Mouse (Mus musculus) ovary, postnatal 10 days (tissue): Measurements from ENCODE around the gene Rp9.
A peak's percentile ranks its signal among the peaks of the same experiment; 100 is the strongest.
"Not testable (repeated sequence)": the region's sequence is repeated elsewhere in the genome, so short reads cannot be mapped to it uniquely, and the experiment has no call there.

ENCODE experiments used
- DNase-seq: peaks from one replicate; pipeline ENCODE4 v3.0.0; 2022; ENCODE audit warnings: low spot score

The Rp9 gene

DNA sequence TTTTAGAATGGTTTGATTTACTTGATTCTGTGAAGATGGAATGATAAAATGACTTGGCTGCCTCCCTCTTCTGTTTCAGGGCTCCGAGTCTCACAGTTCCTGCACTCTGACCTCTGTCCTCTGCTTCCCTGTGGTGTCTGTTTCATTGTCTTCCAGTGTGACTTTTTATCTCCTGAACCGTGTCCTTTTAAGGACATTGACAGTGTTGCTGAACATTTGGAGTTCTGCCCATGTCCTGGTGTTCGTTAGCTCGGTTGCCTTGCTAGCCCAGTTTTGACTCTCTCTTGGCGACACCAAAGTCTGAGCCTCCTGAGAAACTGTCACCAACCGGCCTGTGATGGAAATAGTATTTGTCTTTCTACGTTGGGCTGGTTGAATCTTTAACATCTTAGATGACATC lies 49.1 kb downstream of the Rp9 start:
- DNase-seq = no peak

DNA sequence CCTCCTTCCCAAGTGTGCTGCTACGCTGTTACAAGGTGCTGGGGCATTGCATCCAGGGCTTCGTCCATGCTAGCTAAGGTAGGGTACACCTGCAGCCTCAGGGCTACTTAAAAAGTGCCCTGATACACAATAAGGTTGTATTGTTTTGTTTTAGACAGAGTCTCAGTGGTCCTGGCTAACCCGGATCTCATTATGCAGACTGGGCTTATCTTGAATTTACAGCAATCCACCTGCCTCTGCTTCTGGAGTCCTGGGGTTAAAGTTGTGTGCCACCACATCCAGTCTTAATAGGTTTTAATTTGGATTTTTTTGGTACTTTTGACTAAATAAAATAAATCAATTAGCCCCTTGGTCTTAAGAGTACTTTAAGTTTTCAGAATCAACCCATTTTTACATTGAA lies 49.7 kb downstream of the Rp9 start:
- DNase-seq = no peak

GRCm38 (mm10) chr9:22417547-22417946 lies 52.0 kb downstream of the Rp9 start:
- no peak for DNase-seq

GRCm38 (mm10) chr9:22416187-22416586 lies 53.4 kb downstream of the Rp9 start:
- DNase-seq = no peak

DNA sequence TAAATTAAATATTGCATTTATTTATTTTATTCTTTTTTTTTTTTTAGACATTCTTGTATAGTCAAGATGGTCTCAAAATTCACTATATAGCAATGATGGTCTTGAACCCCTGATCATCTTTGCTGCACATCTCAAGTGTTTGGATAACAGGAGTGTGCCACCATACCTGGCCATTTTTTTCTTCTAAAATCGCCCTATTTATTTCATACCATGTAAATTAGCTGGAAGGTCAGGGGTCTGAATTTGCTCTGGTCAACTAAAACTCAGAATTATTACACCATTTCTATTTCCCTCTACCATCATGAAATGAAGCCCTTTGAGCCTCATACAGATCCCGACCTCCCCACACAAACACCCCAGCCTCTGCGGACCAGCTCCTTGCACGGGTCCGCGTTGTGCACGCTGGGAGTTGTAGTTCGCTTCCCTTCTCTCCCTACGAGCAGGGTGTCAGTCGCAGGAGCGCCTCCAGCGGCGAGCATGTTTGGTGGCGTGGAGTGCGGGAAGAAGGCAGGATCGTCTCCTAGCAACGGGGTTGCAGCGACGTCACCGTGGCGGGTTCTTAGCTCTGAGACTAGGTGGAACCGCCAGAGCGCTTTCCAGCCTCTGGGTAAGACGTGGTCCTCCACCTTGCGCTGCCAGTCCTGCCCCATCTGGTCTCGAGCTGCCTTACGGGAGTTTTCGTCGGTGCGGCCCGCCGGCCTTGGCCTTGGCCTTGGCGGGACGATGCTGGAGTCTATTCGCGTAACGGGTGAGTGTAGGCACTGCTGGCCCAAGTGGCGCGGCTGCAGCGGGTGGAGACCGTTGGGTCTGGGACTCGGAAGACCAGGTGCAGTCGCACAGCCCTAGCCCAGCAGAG lies 58.3 kb downstream of the Rp9 start, which contains the start of gene 9530077C05Rik:
Gene 9530077C05Rik (plus strand): TSS at position 512 of the 856 bp plus-strand sequence.
- DNase-seq = peak; percentile 81

GRCm38 (mm10) chr9:22409501-22409900 lies 60.0 kb downstream of the Rp9 start:
- no peak for DNase-seq

GRCm38 (mm10) chr9:22408344-22408743 lies 61.2 kb downstream of the Rp9 start:
- DNase-seq = not testable (repeated sequence)

- DNase-seq = not testable (repeated sequence)
These were observed 61.9 kb downstream of the Rp9 start for GRCm38 (mm10) chr9:22407633-22408032.

DNA sequence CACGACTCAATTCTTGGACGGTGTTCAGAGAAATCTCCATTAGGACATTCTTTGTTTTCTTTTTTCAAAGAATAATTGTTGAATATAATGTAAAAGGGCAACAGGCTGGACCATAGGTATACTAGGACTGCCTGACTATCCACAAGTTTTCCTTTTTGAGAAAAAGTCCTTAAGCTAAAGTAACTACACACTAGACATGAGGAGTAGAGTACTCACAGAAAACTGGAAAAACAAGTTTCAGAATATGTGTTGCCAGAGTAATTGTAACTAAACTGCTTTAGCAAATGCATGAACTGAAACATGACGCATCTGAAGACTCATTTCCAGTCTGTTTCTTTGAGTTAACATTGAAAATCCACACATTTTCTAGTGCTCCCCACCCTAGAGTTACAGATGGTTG lies 64.1 kb downstream of the Rp9 start:
- DNase-seq = no peak

DNA sequence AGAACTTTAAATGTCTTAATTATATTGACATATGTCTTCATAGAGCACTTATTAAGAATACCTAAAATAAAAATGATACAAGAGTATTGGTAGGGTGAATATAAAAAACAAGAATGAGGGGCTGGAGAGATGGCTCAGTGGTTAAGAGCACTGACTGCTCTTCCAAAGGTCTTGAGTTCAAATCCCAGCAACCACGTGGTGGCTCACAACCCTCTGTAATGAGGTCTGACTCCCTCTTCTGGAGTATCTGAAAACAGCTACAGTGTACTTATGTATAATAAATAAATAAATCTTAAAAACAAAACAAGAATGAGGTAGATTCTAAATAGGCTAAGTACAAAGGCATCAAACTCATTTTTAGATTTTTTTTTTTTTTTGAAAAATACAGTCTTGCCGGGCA lies 66.0 kb downstream of the Rp9 start:
- DNase-seq = not testable (repeated sequence)

- DNase-seq = no peak
These were observed 66.6 kb downstream of the Rp9 start for GRCm38 (mm10) chr9:22402976-22403375.

DNA sequence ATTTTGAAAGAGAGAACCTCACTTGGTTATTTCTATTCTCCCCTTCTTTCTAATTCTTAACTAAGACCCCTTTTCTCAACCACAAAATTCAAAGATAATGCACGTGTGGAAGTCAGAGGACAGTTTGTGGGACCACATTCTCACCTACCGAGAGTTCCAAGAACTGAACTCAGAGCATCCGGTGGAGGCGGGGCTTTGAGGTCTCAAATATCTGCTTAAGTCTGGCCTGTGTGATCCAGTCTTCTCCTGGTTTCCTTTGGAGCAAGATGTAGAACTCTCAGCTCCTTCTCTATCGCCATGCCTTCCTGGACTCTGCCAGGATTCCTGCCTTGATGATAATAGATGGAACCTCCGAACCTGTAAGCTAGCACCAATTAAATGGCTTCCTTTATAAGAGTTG lies 67.5 kb downstream of the Rp9 start:
- no peak for DNase-seq

- DNase-seq = no peak
These were observed 70.5 kb downstream of the Rp9 start for GRCm38 (mm10) chr9:22399021-22399420.

DNA sequence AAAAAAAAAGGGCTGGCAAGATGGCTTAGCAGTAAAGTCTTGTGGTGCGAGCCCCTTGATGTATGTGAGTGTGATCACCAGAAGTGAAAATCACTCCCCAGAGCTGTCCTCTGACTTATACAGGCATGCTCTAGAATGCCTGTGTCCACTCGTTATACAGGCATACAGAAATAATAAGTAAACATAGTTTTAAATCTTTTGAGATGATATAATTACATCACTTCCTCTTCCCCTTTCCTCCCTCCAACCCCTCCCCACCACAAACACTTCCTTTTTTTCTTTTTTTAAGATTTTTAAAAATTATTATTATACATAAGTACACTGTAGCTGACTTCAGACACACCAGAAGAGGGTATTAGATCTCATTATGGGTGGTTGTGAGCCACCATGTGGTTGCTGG lies 74.8 kb downstream of the Rp9 start:
- no peak for DNase-seq

DNA sequence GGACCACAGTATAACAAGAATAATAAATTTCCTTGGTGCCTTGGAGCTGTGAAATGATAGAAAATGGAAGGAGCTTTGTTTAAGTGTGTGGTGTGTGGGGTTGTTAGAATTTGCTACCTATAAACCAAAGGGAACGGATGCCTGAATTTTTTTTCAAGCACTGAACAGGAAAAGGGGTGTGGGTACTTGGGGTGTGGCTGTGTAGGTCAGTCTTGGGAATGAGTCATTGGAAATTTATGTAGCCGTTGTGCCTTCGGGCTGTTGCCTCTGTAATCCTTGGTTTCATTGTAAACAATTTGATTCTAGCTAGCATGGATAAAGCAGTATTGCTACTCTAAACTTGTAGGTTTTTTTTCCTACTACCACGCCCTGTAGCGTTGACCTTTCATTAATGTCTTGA lies 79.2 kb downstream of the Rp9 start:
- no peak for DNase-seq

DNA sequence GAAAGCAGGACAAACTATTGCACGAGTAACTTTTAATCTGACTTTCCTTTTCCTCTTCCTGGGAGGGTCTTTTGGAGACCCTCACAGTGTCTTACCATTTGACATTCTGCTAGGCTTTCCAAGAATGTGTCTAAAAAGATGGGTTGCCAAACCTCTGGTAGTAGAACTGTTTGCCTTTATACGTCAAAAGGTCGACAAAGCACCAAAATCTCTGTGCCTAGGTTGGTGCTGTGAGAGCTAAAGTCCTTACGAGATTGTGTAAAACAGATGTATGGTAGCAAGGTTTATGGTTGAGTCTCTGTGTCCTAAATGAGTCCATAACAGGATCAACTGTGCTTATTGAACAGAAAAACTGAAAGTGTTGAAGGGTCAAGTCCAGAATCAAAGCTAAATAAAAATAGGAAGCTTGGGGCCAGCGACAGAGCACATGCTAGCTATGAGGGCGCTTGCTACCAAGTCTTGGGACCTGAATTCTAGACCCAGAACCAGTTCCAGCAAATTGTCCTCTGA lies 79.8 kb downstream of the Rp9 start:
- DNase-seq = no peak

DNA sequence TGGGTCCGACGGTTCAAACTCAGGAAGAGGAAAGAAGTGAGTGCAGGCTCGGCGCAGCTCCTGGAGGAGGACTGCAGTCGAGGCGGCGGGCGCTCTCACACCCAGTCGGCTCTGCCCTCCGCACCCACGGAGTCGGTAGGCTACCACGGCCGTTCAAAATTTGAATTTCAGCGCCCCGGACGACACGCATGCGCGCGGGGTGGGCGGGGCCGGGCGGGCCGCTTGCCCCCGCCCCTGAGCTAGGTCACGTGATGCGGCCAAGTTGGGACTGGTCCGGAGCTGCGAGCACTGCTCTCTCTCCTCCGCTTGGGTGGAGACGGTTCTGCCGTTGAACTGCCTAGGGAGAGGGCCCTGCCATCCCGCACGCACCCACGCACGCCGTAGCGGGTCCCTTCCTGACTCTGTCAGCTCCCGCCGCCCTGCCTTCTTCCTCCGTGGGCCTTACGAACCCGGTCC lies 80.5 kb downstream of the Rp9 start, which contains the start of gene Anln:
Gene Anln (minus strand): TSS at position 168 of the 456 bp plus-strand sequence.
- peak; percentile 92 for DNase-seq

- peak; percentile 26 for DNase-seq
These were observed 81.1 kb downstream of the Rp9 start for GRCm38 (mm10) chr9:22388401-22388980.

GRCm38 (mm10) chr9:22387901-22388300 lies 81.6 kb downstream of the Rp9 start:
- no peak for DNase-seq

DNA sequence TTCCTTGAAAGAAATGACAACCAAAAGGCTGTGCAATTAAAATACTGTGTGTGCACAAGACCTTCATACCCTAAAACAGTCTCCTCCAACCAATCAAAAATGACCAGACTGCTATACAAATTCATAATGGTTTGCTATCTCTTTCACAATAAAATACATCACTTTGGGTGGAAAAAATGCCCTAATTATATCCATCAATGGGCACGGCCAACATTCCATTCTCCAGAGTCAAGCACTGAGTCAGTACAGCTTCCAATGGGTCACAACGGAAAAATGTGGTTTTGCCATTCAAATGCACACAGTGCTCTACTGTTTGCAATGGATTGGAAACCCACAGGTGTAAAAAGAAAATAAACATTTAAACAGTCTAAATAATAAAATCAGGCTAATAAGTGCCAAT lies 83.7 kb downstream of the Rp9 start:
- DNase-seq = no peak

GRCm38 (mm10) chr9:22376086-22376485 lies 93.5 kb downstream of the Rp9 start:
- DNase-seq = no peak

- DNase-seq = no peak
These were observed 96.8 kb downstream of the Rp9 start for GRCm38 (mm10) chr9:22372760-22373159.

GRCm38 (mm10) chr9:22368030-22368429 lies 101.5 kb downstream of the Rp9 start:
- no peak for DNase-seq
